Mouse (Mus musculus) hematopoietic stem cell, adult 5-6 weeks (primary cell): ENCODE results near the gene Trim25. TPM values are rescaled to one million over a fixed set of nuclear protein-coding genes. Genes with fewer than 3 reads are reported as not detected.
"Not testable (repeated sequence)": the region's sequence is repeated elsewhere in the genome, so short reads cannot be mapped to it uniquely, and the experiment has no call there.

Source experiments
- ATAC-seq, 2 experiments: fragments of 125-278 bp in 1 of 2; replicated peaks in 1 of 2; 2 replicates each; pipeline ENCODE4 v1.8.0; 2016 to 2017; ENCODE audit warnings: inconsistent platforms in 2 of 2, mild to moderate bottlenecking in 2 of 2, moderate number of reproducible peaks in 2 of 2, low read depth in 1 of 2, moderate TSS enrichment in 1 of 2; ENCODE audit not compliant: low FRiP score in 2 of 2, poor library complexity in 2 of 2, severe bottlenecking in 2 of 2, insufficient read depth in 1 of 2, low TSS enrichment in 1 of 2
- total RNA-seq: library from RNA; stranded (forward); fragments of 172-1452, 232-1000 nt; gene quantifications from 2 replicates; pipeline ENCODE4 v1.2.3, GENCODE M21; 2017

Trim25 gene
- total RNA-seq, 1 experiment from 2014 or later = 26.1 TPM

DNA sequence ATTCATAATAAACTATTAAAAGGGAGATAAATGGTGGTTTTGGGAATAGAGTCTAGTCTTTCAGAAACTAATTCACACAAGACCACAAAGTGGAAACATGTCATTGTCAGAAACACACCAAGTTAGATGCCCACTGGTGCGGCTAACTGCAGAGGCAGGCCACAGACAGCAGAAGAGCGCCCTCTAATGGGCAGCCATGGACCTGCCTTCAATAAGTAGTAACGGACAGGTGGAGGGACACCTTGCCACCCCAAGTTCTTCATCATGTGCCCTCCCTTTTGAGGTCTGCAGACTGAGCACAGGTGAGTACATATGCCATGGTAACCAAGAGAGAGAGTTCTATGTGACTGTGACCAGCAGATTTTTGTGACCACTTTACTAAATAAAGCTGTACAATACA lies 40.1 kb downstream of the Trim25 start:
- ATAC-seq = peak; percentile 65 to 84; a peak in 3 of 4 replicates

DNA sequence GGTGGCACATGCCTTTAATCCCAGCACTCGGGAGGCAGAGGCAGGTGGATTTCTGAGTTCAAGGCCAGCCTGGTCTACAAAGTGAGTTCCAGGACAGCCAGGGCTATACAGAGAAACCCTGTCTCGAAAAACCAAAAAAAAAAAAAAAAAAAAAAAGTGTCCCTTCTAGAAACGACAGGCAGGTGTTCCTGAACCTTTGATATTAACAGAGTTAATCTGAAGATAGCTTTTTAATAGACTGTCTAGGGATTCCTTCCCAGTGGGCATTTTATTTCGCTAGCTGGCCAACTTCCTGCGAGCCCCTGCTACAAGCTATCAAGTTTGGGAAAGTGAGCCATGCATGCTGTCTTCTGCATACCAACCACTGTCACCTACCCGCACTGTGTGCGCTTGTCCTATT lies 41.9 kb downstream of the Trim25 start:
- not testable (repeated sequence) for ATAC-seq

DNA sequence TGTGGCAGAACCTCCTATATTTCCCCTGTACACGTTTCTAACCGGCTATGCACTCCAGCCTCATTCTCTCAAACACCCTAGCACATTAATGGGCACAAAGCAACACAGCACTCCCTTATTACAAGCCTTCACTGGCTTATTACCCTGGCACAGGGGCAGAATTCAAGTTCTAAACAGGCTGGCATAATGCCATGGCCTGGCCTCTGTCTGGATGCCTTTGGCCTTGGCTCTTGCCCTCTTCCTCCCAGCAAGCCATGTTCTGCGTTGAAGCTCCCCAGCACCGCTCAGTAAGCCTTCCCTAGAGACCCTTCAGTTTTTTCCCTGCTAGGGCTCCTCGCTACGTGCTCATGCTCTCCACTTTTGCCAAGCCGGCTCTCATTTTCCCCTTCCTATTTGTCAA lies 43.9 kb downstream of the Trim25 start:
- ATAC-seq = no peak

DNA sequence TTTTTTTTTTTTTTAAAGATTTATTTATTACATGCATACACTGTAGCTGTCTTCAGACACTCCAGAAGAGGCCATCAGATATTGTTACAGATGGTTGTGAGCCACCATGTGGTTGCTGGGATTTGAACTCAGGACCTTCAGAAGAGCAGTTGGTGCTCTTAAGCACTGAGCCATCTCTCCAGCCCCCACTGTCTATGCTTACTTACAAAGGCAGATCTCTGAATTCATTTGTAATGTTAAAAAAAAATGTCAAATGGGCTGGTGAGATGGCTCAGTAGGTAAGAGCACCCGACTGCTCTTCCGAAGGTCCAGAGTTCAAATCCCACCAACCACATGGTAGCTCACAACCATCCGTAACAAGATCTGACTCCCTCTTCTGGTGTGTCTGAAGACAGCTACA lies 46.3 kb downstream of the Trim25 start:
- not testable (repeated sequence) for ATAC-seq

DNA sequence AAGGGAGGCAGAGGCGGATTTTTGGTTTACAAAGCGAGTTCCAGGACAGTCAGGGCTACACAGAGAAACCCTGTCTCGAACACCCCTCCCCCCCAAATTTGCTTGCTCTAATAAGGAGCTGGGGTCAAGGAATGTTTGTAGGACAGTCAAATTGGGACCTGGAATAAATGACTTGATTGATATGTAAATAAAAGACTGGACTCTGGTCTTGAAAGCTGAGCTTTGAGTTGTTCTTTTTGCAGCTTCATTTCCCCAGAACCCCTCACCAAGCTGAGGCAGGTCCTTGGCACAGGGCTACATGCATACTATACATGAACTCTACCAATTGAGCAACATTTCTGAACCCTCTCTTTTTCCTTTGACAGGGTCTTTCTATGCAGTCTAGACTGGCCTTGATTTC lies 46.8 kb downstream of the Trim25 start:
- ATAC-seq = no peak

DNA sequence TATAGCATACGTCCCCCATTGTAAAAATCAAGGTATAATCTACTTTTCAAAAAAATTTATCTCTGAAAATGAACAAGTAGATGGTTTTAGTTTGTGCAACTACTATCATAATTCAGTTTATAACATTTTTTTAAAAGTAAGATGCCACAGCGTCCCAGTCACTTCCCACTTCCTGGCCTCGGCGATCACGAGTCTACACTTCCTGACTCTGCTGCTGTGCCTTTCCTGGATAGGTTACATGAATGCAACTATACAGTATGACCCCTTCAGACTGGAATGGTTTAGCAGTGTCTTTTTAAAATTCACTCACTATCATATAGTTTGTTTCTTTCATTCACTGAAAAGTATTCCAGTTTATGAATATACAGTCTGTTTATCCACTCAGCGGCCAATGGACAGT lies 52.6 kb downstream of the Trim25 start:
- 0 out of 4 replicates have a peak, but pooled peaks have one; percentile 17 to 32 for ATAC-seq

DNA sequence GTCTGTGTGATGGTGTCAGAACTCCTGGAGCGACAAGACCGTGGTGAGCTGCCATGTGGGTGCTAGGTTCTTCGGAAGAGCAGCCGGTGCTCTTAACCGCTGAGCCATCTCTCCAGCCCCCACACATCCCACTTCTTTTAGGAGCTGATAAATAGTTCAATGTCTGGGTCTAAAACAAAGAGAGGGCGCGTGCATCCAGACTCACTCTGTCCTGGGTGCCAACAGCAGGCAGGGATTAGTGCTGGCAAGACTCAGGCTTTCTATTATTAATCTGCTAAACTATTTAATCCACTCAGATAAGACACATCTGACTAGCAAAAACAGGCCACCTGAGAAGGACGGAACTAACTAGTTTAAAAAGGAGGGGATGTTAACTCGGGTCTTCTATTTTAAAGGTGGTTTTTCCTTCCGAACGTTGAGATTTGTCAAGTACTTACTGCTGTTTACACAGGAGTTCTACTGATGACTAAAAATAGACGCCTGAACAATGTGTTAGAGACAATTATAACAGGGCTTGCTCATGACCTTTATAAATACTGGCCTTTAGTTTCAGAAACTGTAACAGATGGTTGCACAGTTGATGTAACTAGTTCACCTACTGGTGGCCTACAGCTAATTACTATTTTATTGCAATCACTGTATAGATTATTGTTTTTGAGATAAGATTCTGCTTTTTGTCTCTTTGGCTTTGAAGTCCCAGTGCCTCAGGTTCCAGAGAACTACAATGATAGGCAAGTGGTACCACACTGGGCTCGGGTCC lies 56.9 kb downstream of the Trim25 start:
- ATAC-seq = no peak

DNA sequence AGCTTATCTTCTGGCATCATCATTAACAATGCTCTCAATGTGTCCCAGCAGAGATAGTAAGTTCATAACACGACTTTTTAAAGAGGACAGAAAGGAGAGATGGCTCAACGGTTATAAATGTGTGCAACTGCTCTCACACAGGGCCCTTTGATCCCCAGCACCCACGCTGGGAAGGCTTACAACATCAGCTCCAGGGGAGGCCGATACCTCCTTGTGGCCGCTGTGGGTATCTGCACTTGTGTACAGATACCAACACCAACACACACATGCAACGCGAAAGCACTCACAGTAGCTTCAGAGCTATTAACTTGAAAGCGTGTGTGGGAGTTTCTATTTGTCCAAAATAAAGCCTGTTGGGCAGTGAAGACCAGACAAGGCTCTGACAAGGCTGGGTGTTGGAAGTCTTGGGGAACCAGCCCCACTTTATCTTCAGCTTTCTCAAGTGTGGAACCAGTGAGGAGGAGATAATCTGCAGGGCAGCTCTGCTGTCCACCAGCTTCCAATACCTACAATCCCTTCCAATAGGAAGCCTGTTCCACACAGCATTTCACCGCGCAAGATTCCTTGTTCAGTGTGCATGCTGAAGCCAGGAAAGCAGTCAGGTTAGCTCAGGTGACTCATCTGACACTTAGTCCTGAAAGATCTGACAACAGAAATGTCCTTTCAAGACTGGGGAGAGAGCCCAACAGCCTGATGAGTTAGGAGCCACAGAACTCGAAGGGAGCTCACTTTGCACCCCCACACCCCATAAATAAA lies 59.5 kb downstream of the Trim25 start:
- ATAC-seq = peak; percentile 22 to 38; a peak in 1 of 4 replicates

DNA sequence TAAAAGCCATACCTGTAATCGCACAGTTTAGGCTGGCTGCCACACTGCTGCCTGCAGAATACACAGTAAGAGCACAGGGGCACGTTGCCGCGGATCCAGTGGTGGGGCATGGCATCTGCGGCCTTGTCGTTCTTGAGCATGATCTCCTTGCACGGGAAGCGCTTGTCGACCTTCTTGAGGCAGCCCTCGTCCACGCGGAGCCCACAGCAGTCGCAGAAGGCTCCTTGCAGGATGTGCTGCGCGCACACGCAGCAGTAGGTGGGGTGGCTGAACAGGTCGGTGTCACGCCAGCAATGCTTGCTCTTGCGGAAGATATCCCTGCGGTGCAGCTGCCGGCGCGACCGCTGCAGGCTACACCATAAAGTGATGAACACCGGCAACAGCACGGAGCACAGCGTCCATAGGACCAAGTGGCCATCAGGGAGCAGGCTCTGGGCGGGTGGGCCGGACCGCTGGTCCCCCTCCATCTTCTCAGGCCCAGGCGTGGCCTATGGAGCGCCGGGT lies 60.8 kb downstream of the Trim25 start:
- ATAC-seq = peak; percentile 31 to 55; a peak in 3 of 4 replicates

DNA sequence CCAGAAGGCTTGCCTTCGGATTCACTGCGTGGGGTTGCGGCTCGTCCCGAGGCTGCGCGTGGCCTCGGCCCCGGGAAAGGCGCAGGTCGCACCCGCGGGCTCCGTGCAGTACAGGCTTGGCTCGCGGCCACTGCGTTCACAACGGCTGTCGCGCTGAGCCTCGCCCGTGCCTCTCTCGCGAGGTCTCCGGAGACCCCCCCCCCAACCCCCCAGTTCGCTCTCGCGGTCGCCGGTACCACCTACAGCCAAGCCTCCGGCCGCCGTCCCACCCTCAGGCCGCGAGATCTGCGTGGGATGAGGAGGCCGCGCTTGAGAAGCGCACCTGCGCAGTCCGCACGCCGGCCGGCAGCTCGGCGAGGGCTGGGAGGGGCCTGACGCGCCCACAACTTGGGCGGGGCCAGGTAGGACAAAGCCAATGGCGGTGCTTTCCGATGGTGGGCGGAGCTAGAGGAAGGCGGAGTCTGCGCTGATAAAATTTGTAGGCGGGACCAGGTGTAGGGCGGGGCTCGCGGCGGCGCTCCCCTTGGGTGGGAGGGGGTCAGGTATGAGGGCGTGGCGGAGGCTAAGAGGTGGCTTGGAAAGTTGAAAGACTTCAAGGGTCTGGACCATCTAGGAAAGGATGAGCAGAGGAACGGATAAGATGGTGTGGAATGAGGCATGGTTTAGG lies 61.4 kb downstream of the Trim25 start:
- peak; percentile 81 to 85 for ATAC-seq

DNA sequence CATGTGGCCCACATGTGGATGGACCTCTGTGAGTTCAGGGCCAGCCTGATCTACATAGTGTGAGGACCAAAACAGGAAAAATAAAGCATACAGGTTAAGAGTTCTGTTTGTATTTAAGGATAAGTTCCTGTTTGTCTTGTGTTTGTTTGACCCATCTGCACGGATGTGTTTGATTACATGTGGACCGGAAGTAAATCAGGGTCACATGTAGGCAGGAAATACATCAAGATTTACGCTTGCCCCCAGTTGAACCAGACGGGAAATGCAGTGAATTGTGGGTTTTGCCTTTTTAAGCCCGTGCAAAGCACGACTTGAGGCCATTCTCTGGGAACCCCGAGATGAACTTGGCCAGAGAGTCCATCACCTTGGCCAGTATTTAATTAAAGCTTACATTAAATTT lies 62.2 kb downstream of the Trim25 start:
- no peak for ATAC-seq

DNA sequence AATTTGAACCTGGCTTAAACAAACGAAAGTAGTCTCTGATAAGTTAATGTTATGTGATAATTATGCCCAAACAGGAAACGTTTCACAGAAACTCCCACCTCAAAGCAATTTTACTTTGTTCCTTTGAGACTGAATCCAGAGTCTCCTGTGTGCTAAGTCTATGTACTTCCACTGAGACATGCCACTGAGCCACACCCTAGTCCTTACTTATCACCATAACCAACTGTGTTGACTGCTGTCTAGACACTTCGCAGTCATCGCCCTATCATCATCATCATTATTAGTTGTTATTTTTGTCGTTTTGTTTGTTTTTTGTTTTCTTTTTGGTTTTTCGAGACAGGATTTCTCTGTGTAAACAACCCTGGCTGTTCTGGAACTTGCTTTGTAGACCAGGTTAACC lies 65.1 kb downstream of the Trim25 start:
- ATAC-seq = no peak

DNA sequence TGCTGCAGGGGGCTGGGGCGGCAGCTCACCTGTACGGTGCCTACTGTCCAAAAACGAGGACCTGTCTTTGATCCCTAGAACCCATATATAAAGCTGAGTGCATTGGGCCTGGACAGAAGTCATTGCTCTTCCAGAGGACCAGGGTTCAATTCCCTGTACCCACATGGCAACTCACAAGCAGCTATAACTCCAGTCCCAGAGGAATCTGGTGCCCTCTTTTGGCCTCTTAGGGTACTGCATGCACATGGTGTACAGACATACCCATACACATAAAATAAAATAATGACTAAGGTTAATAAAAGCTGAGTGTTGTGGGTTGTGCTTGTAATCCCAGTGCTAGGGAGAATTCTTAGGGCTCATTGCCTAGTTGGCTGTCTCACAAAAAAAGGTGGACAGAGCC lies 66.1 kb downstream of the Trim25 start:
- ATAC-seq = no peak

DNA sequence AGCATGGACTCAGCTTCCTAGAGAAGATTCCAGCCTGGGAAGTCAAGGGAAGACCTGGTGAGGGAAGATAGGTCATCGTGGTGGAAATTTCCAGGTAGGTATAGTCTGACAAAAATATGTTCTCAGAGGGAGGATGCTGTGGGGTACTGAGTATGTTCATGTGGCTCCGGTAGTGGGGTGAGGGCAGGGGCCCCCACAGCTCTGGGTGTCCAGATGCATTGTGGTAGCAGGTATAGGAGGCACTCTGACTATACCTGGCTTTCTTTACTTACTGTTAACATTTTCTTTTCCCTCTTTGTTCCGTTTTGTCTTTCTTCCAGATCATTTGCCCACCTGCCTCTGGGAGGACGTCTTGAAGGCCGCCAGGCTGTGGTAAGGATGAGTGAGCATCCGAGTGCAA lies 67.0 kb downstream of the Trim25 start:
- no peak for ATAC-seq

DNA sequence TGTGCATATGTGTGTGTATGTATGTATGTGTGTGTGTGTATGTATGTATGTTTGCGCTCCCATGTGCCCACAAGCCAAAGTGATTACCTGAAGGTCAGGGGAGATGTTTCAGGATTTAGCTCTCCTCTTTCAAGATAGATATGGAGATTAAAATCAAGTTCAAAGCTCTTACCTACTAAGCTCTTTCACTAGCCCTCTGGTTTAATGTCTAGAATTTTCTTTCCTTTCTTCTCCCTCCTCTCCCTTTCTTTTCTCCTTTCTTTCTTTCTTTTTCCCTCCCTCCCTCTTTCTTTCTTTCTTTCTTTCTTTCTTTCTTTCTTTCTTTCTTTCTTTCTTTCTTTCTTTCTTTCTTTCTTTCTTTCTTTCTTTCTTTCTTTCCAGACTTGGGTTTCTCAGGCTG lies 67.6 kb downstream of the Trim25 start, which contains the start of gene Dgke:
Gene Dgke, minus strand, starts transcription at position 101 of the 400 bp plus-strand sequence.
- no peak for ATAC-seq

DNA sequence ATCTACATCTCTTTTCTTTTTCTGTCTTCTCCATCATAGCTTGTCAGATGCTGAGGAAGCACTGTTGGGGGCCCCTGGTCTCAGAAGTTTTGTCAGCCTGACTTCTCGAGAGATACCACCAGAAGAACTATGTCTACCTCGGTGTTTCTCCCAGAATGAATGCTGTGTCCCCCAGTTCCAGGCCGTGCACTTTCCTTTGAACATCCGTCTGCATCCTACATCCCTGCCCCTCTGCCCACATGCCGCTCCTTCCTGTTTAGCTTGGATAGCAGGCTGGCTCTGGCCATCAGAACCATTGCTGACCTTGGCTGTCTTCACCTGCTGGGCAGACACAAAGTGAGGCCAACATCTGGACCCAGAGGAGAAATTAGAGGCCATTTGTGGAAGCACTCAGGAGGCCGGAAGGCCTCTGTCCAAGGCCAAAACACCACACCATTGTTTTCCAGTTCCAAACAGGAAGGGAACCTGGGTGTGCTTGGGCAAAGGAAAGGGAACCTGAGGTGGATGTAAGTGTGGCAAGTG lies 68.2 kb downstream of the Trim25 start:
- ATAC-seq = no peak

DNA sequence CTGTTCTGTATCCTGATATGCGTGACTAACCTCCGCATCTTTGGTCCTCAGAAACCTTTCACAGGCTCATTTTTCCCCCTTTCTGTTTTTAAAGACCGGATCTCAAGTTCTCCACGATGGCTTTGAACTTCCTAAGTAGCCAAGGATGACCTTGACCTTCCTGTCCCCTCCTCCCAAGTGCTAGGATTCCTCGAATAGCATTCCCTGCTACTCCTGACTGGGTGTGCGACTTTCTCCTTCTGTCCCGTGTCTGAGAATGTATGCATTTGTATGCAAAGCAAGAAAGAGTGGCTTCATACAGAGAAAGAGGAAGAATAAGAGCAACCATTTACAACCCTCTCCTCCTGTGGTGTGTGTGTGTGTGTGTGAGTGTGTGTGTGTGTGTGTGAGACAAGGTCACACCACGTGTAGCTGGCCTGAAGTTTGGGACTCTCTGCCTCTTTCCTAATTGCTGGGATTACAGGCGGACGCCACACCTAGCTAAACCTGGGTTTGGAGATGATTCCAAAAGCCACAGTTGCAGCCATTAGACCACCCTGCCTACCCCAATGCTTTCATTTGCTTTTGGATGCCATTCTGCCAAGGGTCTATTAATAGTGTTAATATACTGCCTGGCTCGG lies 68.8 kb downstream of the Trim25 start:
- ATAC-seq = no peak
